19 mouse cellular contexts compared by ENCODE assay signal in genomic region chr11:4098120-4098519, GRCm38 (mm10). TPM values are rescaled to one million over a fixed set of nuclear protein-coding genes. Genes with fewer than 3 reads are reported as not detected.
DNase-seq lines count a peak whose midpoint lies in the region; ATAC-seq and TF ChIP-seq lines count a peak whose summit lies in the region.
"Had no signal": no experiment of that assay in that cellular context is flagged by ENCODE, and none has a peak within 500 bp of the region (broad histone marks: within the 10 kb centered on the region; RNA-seq: fewer than 3 reads in every experiment).

No protein-coding gene starts in this region.

- no peak overlapping the region for H3K9ac ChIP-seq in hindbrain, postnatal 0 days (replicated peaks; ENCODE audit: low read length)
- no peak overlapping the region for H3K9ac ChIP-seq in hindbrain, embryonic 12.5 days
- no peak overlapping the region for H3K9ac ChIP-seq in lung, embryonic 14.5 days
- H3K9ac ChIP-seq in lung, postnatal 0 days (replicated peaks; ENCODE audit: low read depth), result no peak overlapping the region

- no peak overlapping the region for H3K27ac ChIP-seq in hindbrain, postnatal 0 days
- H3K27ac ChIP-seq in hindbrain, embryonic 12.5 days, result no peak overlapping the region
- no peak overlapping the region for H3K27ac ChIP-seq in lung, embryonic 14.5 days (ENCODE audit: low read depth)
- no peak overlapping the region for H3K27ac ChIP-seq in lung, postnatal 0 days (ENCODE audit: low read length)
- H3K27ac ChIP-seq: embryonic facial prominence, embryonic 13.5 days had no signal

- no peak overlapping the region for H3K4me2 ChIP-seq in hindbrain, postnatal 0 days (ENCODE audit: low read depth, low read length)
- H3K4me2 ChIP-seq in hindbrain, embryonic 12.5 days (replicated peaks), result no peak overlapping the region
- H3K4me2 ChIP-seq in lung, embryonic 14.5 days, result no peak overlapping the region
- no peak overlapping the region for H3K4me2 ChIP-seq in lung, postnatal 0 days (replicated peaks; ENCODE audit: low read depth, low read length)

- H3K36me3 ChIP-seq in hindbrain, postnatal 0 days (ENCODE audit: insufficient read depth, low read length), result no peaks in the 10 kb centered on the region; the same call in 1 of the 2 replicates
- H3K36me3 ChIP-seq in hindbrain, embryonic 12.5 days, result no peaks in the 10 kb centered on the region
- H3K36me3 ChIP-seq in lung, embryonic 14.5 days (ENCODE audit: insufficient read depth), result no peaks in the 10 kb centered on the region
- no peaks in the 10 kb centered on the region for H3K36me3 ChIP-seq in lung, postnatal 0 days (ENCODE audit: insufficient read depth, low read length)
- H3K36me3 ChIP-seq: limb, embryonic 13.5 days had no signal

- no peak overlapping the region for H3K4me3 ChIP-seq in hindbrain, postnatal 0 days (ENCODE audit: low read length)
- no peak overlapping the region for H3K4me3 ChIP-seq in hindbrain, embryonic 12.5 days
- H3K4me3 ChIP-seq in lung, embryonic 14.5 days (ENCODE audit: low read depth, low read length), result no peak overlapping the region
- H3K4me3 ChIP-seq in lung, postnatal 0 days (ENCODE audit: low read depth, low read length), result no peak overlapping the region

- WGBS in hindbrain, postnatal 0 days, result 60% methylated on average over 8 of the region's 8 CpGs
- 71% methylated on average over 8 of the region's 8 CpGs for WGBS in hindbrain, embryonic 12.5 days
- 57% methylated on average over 8 of the region's 8 CpGs for WGBS in lung, embryonic 14.5 days
- WGBS in lung, postnatal 0 days, result 66% methylated on average over 8 of the region's 8 CpGs

- peak; percentile 25; the same call in 1 of the 2 replicates for TF ChIP-seq CTCF in hindbrain, postnatal 0 days (IDR thresholded peaks at IDR 0.05; ENCODE audit: low read depth)
- TF ChIP-seq CTCF in lung, embryonic 14.5 days (IDR thresholded peaks at IDR 0.05; ENCODE audit: low read depth), result peak; percentile 43
- no peak; the same call in 1 of the 2 replicates for TF ChIP-seq CTCF in lung, postnatal 0 days (IDR thresholded peaks at IDR 0.05)

- DNase-seq in hindbrain, postnatal 0 days (ENCODE audit: low spot score), result no peak
- peak; percentile 6 for DNase-seq in lung, embryonic 14.5 days
- DNase-seq in lung, postnatal 14 days, result no peak
- DNase-seq in NIH3T3 (ENCODE audit: low read depth), result peak; percentile 35
- DNase-seq in thymus, postnatal 25 days, result peak; percentile 44
- no peak for DNase-seq in retina, embryonic 14.5 days (ENCODE audit: low spot score)
- DNase-seq in lung, postnatal 0 days (ENCODE audit: low spot score), result no peak
- DNase-seq: cerebellum, adult 8-10 months; layer of hippocampus, postnatal 36 days; lung, postnatal 36 days; midbrain, embryonic 14.5 days had no signal

- no peak for ATAC-seq in hindbrain, postnatal 0 days
- no peak for ATAC-seq in hindbrain, embryonic 12.5 days (ENCODE audit: low FRiP score)
- ATAC-seq in lung, embryonic 14.5 days (ENCODE audit: insufficient read depth), result no peak
- ATAC-seq in lung, postnatal 0 days, result no peak
- ATAC-seq: forebrain, embryonic 14.5 days had no signal

- TF ChIP-seq EP300 in lung, postnatal 0 days (IDR thresholded peaks at IDR 0.05), result no peak

- peaks cover 14% of the 10 kb centered on the region; the same call in 1 of the 2 replicates for H3K4me1 ChIP-seq in hindbrain, postnatal 0 days (ENCODE audit: insufficient read depth, low read length)
- H3K4me1 ChIP-seq in hindbrain, embryonic 12.5 days, result peaks cover 25% of the 10 kb centered on the region
- peaks cover 6% of the 10 kb centered on the region; the same call in 1 of the 2 replicates for H3K4me1 ChIP-seq in lung, embryonic 14.5 days (ENCODE audit: insufficient read depth)
- H3K4me1 ChIP-seq in lung, postnatal 0 days (ENCODE audit: insufficient read depth, low read depth, low read length), result peaks cover 12% of the 10 kb centered on the region; the same call in 1 of the 2 replicates

- no peaks in the 10 kb centered on the region for H3K27me3 ChIP-seq in hindbrain, postnatal 0 days (ENCODE audit: insufficient read depth, low read length)
- no peaks in the 10 kb centered on the region for H3K27me3 ChIP-seq in hindbrain, embryonic 12.5 days
- no peaks in the 10 kb centered on the region for H3K27me3 ChIP-seq in lung, embryonic 14.5 days (ENCODE audit: insufficient read depth, low read length)
- H3K27me3 ChIP-seq in lung, postnatal 0 days (replicated peaks; ENCODE audit: insufficient read depth, low read length), result no peaks in the 10 kb centered on the region
- H3K27me3 ChIP-seq: embryonic facial prominence, embryonic 13.5 days; limb, embryonic 13.5 days had no signal

- no peaks in the 10 kb centered on the region for H3K9me3 ChIP-seq in hindbrain, postnatal 0 days (ENCODE audit: low read length)
- H3K9me3 ChIP-seq in hindbrain, embryonic 12.5 days (replicated peaks), result no peaks in the 10 kb centered on the region
- no peaks in the 10 kb centered on the region for H3K9me3 ChIP-seq in lung, embryonic 14.5 days (ENCODE audit: low read depth, low read length)
- no peaks in the 10 kb centered on the region for H3K9me3 ChIP-seq in lung, postnatal 0 days (ENCODE audit: low read length)
- H3K9me3 ChIP-seq: embryonic facial prominence, embryonic 13.5 days; limb, embryonic 13.5 days had no signal

RNA-seq across cellular contexts. Expression of gene Mtfp1, which starts 2.9 kb away (rescaled TPM):
- total RNA-seq in hindbrain, postnatal 0 days (2014; rRNA removed), result 14.8 and 20.4 TPM in 2 replicates
- polyA plus RNA-seq in hindbrain, postnatal 0 days (2015; fragmentation: Nextera tagmentation; extraction: Ambion mirVana), result 17.7 TPM in 2 replicates
- 5.4 and 5.6 TPM in 2 replicates for polyA plus RNA-seq in hindbrain, embryonic 12.5 days (2016; fragmentation: Nextera tagmentation; extraction: Ambion mirVana)
- polyA plus RNA-seq in lung, embryonic 14.5 days (2014; fragmentation: Nextera tagmentation; extraction: Ambion mirVana), result 8.6 and 10.8 TPM in 2 replicates
- polyA plus RNA-seq in lung, postnatal 0 days (2015; fragmentation: Nextera tagmentation; extraction: Ambion mirVana), result 6.4 and 6.5 TPM in 2 replicates

RNA-seq across cellular contexts. Expression of gene Sec14l2, which starts 25.1 kb away (rescaled TPM):
- total RNA-seq in hindbrain, postnatal 0 days (2014; rRNA removed), result 13.4 and 13.9 TPM in 2 replicates
- polyA plus RNA-seq in hindbrain, postnatal 0 days (2015; fragmentation: Nextera tagmentation; extraction: Ambion mirVana), result 8.1 and 9.5 TPM in 2 replicates
- polyA plus RNA-seq in hindbrain, embryonic 12.5 days (2016; fragmentation: Nextera tagmentation; extraction: Ambion mirVana), result 1.8 and 3.1 TPM in 2 replicates
- polyA plus RNA-seq in lung, embryonic 14.5 days (2014; fragmentation: Nextera tagmentation; extraction: Ambion mirVana), result 1.5 and 1.9 TPM in 2 replicates
- polyA plus RNA-seq in lung, postnatal 0 days (2015; fragmentation: Nextera tagmentation; extraction: Ambion mirVana), result 6.5 and 7.6 TPM in 2 replicates

RNA-seq across cellular contexts. Expression of gene Sec14l3, which starts 33.5 kb away (rescaled TPM):
- total RNA-seq in hindbrain, postnatal 0 days (2014; rRNA removed), result 0.36 and 1.6 TPM in 2 replicates
- 1.7 and 1.8 TPM in 2 replicates for polyA plus RNA-seq in hindbrain, postnatal 0 days (2015; fragmentation: Nextera tagmentation; extraction: Ambion mirVana)
- polyA plus RNA-seq in hindbrain, embryonic 12.5 days (2016; fragmentation: Nextera tagmentation; extraction: Ambion mirVana), result not detected in 2 replicates
- 1.2 and 1.5 TPM in 2 replicates for polyA plus RNA-seq in lung, embryonic 14.5 days (2014; fragmentation: Nextera tagmentation; extraction: Ambion mirVana)
- polyA plus RNA-seq in lung, postnatal 0 days (2015; fragmentation: Nextera tagmentation; extraction: Ambion mirVana), result 529 and 716 TPM in 2 replicates
- total RNA-seq: gastrocnemius, adult 8-10 months had no signal
- polyA plus RNA-seq: embryonic facial prominence, embryonic 13.5 days; heart, embryonic 11.5 days; hindbrain, embryonic 11.5 days; limb, embryonic 13.5 days; neural tube, embryonic 11.5 days had no signal

RNA-seq across cellular contexts. Expression of gene Rnf215, which starts 36.9 kb away (rescaled TPM):
- total RNA-seq in hindbrain, postnatal 0 days (2014; rRNA removed), result 84.3 and 90.4 TPM in 2 replicates
- polyA plus RNA-seq in hindbrain, postnatal 0 days (2015; fragmentation: Nextera tagmentation; extraction: Ambion mirVana), result 49.7 and 51.0 TPM in 2 replicates
- polyA plus RNA-seq in hindbrain, embryonic 12.5 days (2016; fragmentation: Nextera tagmentation; extraction: Ambion mirVana), result 42.7 and 44.5 TPM in 2 replicates
- 32.6 and 33.0 TPM in 2 replicates for polyA plus RNA-seq in lung, embryonic 14.5 days (2014; fragmentation: Nextera tagmentation; extraction: Ambion mirVana)
- polyA plus RNA-seq in lung, postnatal 0 days (2015; fragmentation: Nextera tagmentation; extraction: Ambion mirVana), result 57.8 and 59.0 TPM in 2 replicates

Comparison
In these comparisons a context has a peak if more than half of its experiments do, and no peak if none do; other contexts are left out.
1. DNase-seq: peak in lung, embryonic 14.5 days (single experiment), NIH3T3 (single experiment) and thymus, postnatal 25 days (single experiment); none in hindbrain, postnatal 0 days (single experiment), lung, postnatal 14 days (single experiment), retina, embryonic 14.5 days (single experiment) and lung, postnatal 0 days (single experiment).
2. RNA of gene Sec14l3, which starts 33.5 kb away (polyA plus RNA-seq): 529 to 716 TPM in lung, postnatal 0 days; 1.7 to 1.8 TPM in hindbrain, postnatal 0 days, 1.2 to 1.5 TPM in lung, embryonic 14.5 days and not detected in hindbrain, embryonic 12.5 days; every median in the first group is over 100 times any median in the second.